Mouse (Mus musculus): ENCODE data around the gene Nupl1.

DNA sequence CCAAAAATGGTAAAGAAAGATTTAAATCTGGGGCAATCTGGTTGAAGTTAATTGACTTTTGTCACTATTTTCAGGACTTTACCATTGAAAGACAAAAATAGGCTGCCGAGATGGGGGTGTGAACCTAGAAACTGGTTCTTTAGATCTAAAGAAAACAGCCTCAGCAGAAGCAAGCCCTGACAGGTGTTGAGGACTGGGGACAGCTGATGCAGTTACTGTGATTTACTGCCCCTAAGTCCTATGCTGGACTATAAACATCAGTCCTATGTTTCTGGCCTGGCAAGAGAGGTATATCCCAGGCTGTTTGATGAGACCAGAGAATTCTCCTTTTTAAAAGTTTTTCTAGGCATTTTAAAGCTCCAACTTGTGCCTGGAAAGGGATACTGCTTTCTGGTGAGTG, 37.2 kb downstream of the Nupl1 start:
- TF ChIP-seq CTCF (IDR thresholded peaks at IDR 0.05; ENCODE audit: control insufficient read depth, insufficient read depth, low read length) (no peak), POLR2A (IDR thresholded peaks at IDR 0.05; ENCODE audit: borderline replicate concordance, control insufficient read depth, low read depth, low read length) (no peak)
